Mouse (Mus musculus) C2C12 (cell line): Measurements from ENCODE around the gene Peli2. TPM values are rescaled to one million over a fixed set of nuclear protein-coding genes. Genes with fewer than 3 reads are reported as not detected.

Experiments
- H3K27me3 ChIP-seq: one replicate; pipeline ENCODE4 v1.6.1; 2011; ENCODE audit not compliant: control insufficient read depth, insufficient read depth, insufficient read length
- H3K36me3 ChIP-seq: one replicate; pipeline ENCODE4 v1.6.1; 2011; ENCODE audit not compliant: control insufficient read depth, insufficient read depth
- H3K4me3 ChIP-seq: one replicate; pipeline ENCODE4 v1.5.1; 2011; ENCODE audit warnings: mild to moderate bottlenecking, control low read depth; ENCODE audit not compliant: poor library complexity, insufficient read depth, severe bottlenecking
- H3K79me2 ChIP-seq: one replicate; pipeline ENCODE4 v1.6.1; 2011; ENCODE audit not compliant: control insufficient read depth, insufficient read depth
- H3K79me3 ChIP-seq: one replicate; pipeline ENCODE4 v1.6.1; 2011; ENCODE audit warnings: low read depth, control low read depth
- H3ac ChIP-seq: one replicate; pipeline ENCODE3; 2011; ENCODE audit warnings: low read depth; ENCODE audit not compliant: control insufficient read depth, insufficient read length
- CEBPB ChIP-seq: IDR thresholded peaks from one replicate; pipeline ENCODE4 v1.6.1; 2011; ENCODE audit warnings: low read depth, mild to moderate bottlenecking, control low read depth, moderate library complexity
- CTCF ChIP-seq: IDR thresholded peaks from one replicate; pipeline ENCODE4 v1.5.1; 2011; ENCODE audit not compliant: control insufficient read depth, insufficient read depth, insufficient read length
- FOSL1 ChIP-seq: IDR thresholded peaks from one replicate; pipeline ENCODE4 v1.8.0; 2011; ENCODE audit warnings: mild to moderate bottlenecking, low read length; ENCODE audit not compliant: poor library complexity, insufficient read depth, severe bottlenecking
- MAX ChIP-seq: IDR thresholded peaks from one replicate; pipeline ENCODE4 v1.6.1; 2011; ENCODE audit warnings: mild to moderate bottlenecking, control low read depth
- MYOD1 ChIP-seq: IDR thresholded peaks from one replicate; pipeline ENCODE4 v1.6.1; 2011; ENCODE audit warnings: low read depth; ENCODE audit not compliant: control insufficient read depth, insufficient read length
- MYOG ChIP-seq: IDR thresholded peaks from one replicate; pipeline ENCODE4 v1.6.1; 2011; ENCODE audit not compliant: control insufficient read depth, insufficient read length; ENCODE audit errors: extremely low read depth
- USF1 ChIP-seq: IDR thresholded peaks from one replicate; pipeline ENCODE4 v1.6.1; 2011; ENCODE audit warnings: low read depth, mild to moderate bottlenecking, control low read depth, moderate library complexity
- polyA plus RNA-seq: library from polyadenylated mRNA; unstranded; fragments of >200 nt; fragmentation: generic; extraction: Trizol; gene quantifications from one replicate; pipeline ENCODE4 v1.2.1, GENCODE M21; 2012; ENCODE audit warnings: missing spikeins

Peli2 gene
- polyA plus RNA-seq, 1 experiment, result 13.9 TPM

DNA sequence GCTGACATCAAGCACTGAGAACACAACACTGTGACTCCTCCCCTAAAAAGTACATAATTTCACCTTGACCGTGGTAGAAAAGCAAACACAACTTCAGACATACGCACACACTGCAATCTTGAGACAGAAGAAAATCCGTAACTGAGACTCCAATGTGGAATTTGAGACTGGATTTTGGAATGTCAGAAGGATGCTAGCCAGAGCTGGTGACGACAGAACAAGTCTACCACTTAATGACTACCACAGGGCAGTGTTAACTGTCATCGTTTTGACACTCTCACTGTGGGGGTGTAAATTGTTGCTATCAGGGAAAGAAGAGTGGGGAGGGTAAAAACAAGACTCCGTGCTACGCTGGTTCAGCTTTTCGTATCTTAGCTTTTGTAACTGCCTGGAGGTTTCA, 195.8 kb downstream of the Peli2 start:
- Histone ChIP-seq H3K4me3 (no peak overlapping the region), H3K36me3 (no peaks in the 10 kb centered on the region), H3ac (no peak overlapping the region), H3K79me3 (no peaks in the 10 kb centered on the region), H3K27me3 (no peaks in the 10 kb centered on the region), H3K79me2 (no peaks in the 10 kb centered on the region)
- no peak for TF ChIP-seq MYOG
- no peak for TF ChIP-seq FOSL1
- TF ChIP-seq CEBPB, result no peak
- no peak for TF ChIP-seq MAX
- no peak for TF ChIP-seq CTCF
- TF ChIP-seq MYOD1, result no peak
- TF ChIP-seq USF1, result no peak

DNA sequence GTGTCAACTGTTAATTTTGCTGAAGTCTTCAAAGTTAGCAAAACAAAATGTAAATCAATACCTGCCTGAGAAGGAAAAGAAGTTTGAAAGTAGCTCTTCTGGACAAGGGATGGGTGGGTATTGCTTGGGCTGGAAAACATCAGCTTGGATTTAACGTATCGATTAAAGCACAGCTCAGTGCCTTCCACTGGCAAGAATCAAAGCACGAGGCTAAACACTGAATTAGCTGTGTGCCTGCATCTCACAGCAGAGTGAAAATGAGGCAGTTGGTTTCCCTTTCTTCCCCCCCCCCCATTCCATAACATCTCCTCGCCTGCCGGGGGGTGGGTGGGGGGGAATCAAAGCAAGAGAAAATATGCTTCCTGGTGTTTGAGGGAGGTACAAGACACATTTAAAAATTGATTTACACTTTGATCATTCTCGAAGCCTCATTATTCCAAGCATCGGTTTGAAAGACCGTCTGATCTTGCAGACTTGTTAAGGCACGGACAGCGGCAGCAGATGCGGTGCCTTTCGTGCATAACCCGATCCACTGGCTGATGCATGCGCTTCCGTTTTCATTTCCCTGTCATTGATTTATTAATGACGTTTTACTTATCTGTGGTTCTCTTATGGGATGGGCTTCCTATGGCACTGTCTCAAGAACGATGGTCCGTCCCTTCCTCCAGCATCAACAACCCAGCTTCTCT, 203.3 kb downstream of the Peli2 start:
- Histone ChIP-seq H3K79me3 (no peaks in the 10 kb centered on the region), H3K27me3 (no peaks in the 10 kb centered on the region), H3K79me2 (no peaks in the 10 kb centered on the region), H3K36me3 (no peaks in the 10 kb centered on the region), H3K4me3 (no peak overlapping the region), H3ac (no peak overlapping the region)
- no peak for TF ChIP-seq MYOG
- TF ChIP-seq CTCF, result no peak
- TF ChIP-seq FOSL1, result no peak
- no peak for TF ChIP-seq USF1
- no peak for TF ChIP-seq MYOD1
- TF ChIP-seq MAX, result no peak
- TF ChIP-seq CEBPB, result no peak

DNA sequence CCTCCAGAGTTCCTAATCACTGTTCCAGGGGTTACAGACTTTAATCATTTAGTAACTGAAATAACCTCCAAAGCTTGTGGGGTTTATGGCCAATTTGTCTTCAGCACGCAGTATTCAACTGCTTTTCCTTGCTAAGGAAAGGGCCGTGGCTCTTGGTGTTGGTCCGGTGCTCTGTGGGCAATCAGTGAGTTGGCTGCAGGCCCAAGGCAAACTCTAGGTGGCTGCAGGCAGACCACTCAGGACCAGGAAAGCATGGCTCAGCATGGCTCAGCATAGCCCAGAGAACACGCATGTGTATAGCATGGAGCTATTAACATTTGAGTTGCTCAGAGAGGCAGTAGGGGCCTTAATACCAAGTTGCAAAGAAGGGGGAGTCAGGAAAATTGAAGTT, 203.8 kb downstream of the Peli2 start:
- Histone ChIP-seq H3K27me3 (no peaks in the 10 kb centered on the region), H3K79me3 (no peaks in the 10 kb centered on the region), H3K79me2 (no peaks in the 10 kb centered on the region), H3K4me3 (no peak overlapping the region), H3K36me3 (no peaks in the 10 kb centered on the region), H3ac (no peak overlapping the region)
- TF ChIP-seq MYOD1, result no peak
- TF ChIP-seq CTCF, result no peak
- no peak for TF ChIP-seq FOSL1
- TF ChIP-seq MAX, result no peak
- TF ChIP-seq CEBPB, result no peak
- no peak for TF ChIP-seq USF1
- TF ChIP-seq MYOG, result no peak

DNA sequence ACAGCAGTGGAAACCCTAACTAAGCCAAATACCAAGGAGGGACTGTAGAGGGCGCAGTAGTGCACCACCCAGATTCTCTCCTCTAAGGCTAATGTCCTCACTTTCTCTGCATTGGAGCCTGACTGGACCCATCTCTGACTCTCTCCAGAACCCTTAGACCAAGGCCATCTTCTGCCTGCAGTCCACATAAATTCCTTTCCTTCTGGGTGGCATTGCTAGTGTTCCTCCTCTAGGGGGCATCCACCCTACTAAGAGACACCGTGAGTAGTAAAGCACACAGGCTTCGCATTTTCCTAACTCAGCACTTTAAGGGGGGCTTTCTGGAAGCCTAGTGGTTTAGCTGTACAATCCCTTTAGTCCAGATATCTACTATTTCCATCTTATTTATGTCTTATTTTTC, 207.1 kb downstream of the Peli2 start:
- no peak overlapping the region for H3K4me3 ChIP-seq
- no peaks in the 10 kb centered on the region for H3K79me2 ChIP-seq
- H3K27me3 ChIP-seq, result no peaks in the 10 kb centered on the region
- H3K36me3 ChIP-seq, result no peaks in the 10 kb centered on the region
- no peaks in the 10 kb centered on the region for H3K79me3 ChIP-seq
- H3ac ChIP-seq, result no peak overlapping the region
- TF ChIP-seq MAX (no peak), CEBPB (no peak), CTCF (no peak), MYOD1 (no peak), FOSL1 (no peak), USF1 (no peak), MYOG (no peak)

DNA sequence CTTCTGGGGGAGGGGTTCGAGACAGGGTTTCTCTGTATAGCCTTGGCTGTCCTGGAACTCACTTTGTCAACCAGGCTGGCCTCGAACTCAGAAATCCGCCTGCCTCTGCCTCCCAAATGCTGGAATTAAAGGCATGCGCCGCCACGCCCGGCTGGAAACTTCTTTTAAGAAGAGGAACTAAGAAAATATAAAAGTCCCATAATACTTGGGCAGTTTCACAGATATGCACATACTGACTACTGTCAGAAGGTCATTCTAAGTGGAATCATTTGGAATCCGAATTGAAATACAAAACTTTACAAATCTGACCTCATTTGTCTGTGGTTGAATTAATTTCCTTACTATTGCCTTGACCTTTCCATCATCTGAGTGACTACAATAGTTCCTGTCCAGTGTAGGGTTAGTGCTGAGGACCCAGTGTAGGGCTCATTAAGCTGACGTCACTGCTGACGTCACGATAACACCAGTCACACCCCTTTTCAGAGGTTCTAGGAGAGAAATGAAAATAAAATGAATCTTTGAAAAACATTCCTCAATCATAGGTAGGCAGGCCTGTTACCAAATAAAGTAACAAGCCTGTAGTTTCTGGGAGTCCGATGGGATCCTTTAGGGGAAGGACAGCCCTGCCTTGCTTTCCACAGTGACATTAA, 209.2 kb downstream of the Peli2 start:
- TF ChIP-seq CEBPB, result no peak
- Histone ChIP-seq H3K79me2 (no peaks in the 10 kb centered on the region), H3ac (no peak overlapping the region), H3K36me3 (no peaks in the 10 kb centered on the region), H3K4me3 (no peak overlapping the region), H3K79me3 (no peaks in the 10 kb centered on the region), H3K27me3 (no peaks in the 10 kb centered on the region)
